Mouse (Mus musculus) neutrophil, adult 65 days (primary cell): ENCODE data around the gene Rhov. TPM values are rescaled to one million over a fixed set of nuclear protein-coding genes. Genes with fewer than 3 reads are reported as not detected.

Source experiments
- total RNA-seq: library from RNA; stranded (reverse); gene quantifications from 2 replicates; pipeline ENCODE4 v1.2.4, GENCODE M21; 2023

Gene Rhov
- 55.2 and 64.4 TPM in 2 replicates for total RNA-seq

GRCm38 (mm10) chr2:119270643-119271331 is at the start of gene Rhov:
Gene Rhov (minus strand): TSS chr2:119271272.

DNA sequence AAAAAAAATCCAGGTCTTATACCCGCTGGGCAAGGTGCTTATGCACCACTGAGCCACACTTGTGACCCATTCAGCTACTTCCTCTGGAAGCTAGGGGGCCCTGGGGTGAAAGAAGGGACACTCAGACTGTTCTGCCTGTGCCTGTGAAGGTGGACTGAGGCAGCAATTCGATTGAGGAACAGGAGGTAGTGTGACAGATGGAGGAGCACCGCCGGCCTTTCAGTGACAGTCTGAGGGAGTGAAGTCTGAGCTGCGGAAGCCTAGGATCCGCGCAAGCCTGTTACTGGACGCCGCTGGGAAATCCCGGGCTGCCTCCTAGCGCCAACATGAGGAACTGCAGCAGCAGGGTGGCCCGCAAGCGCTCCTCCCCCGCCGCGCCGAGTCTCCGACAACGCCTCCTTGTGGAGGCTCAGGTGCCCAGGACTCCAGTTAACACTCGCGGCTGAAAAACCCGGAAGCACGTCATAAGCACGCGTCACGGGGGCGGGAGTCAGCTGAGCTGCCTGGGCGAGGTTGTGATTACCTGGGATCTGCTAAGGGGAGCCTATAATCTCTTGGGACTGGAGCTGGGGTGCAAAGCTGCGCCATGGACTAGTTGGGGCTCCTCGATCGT is 17.3 kb upstream of the Rhov start, which contains the start of gene Vps18:
Vps18 (plus strand) TSS at position 471 of the 613 bp plus-strand sequence.

DNA sequence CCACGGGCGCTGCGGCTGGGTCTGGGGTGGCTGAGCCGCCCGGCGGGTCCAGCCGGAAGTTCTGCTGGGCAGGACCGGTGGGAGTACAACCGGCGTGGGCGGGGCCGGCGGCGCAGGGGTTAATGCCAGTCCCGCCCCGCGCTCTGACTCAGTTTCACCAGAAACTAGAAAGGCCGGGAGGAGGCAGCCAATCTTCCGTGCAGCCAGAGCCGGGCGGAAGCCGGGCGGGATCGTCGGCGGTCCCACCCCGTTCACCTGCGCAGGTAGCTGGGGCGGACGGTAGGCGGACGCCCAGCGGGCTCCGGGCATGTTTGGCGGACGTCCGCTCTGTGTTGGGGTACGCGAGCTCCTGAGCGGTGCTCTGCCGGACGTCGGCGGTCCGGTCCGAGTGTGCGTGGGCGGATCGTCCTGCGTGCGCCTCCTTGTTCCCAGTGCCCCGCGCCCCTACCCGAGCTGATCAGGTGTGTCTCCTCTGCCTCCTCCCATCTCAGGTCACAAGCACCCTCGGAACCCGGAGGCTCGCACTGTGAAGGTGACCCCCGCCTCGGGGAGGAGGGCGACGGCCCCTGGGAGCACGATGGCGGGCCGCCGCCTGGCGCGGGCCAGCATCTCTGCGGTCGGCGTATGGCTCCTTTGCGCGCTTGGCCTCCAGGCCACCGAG is 33.7 kb downstream of the Rhov start, which contains the start of gene Spint1:
Spint1 (plus strand) TSS at position 153 of the 661 bp plus-strand sequence.

GRCm38 (mm10) chr2:119229775-119230704 is 41.0 kb downstream of the Rhov start, which contains the start of gene Ppp1r14d:
Gene Ppp1r14d (minus strand): TSS chr2:119229906.

Other genes starting within 250 kb of the Rhov start
- gene Ccdc32, start 241.9 kb downstream of the Rhov start, total RNA-seq = 6.3 and 6.8 TPM in 2 replicates
- gene Rpusd2, start 236.5 kb downstream of the Rhov start, total RNA-seq = 3.6 and 4.0 TPM in 2 replicates
- 20.4 and 21.8 TPM in 2 replicates for gene Knl1, start 224.2 kb downstream of the Rhov start, total RNA-seq
- gene Rad51, start 158.5 kb downstream of the Rhov start, total RNA-seq = 9.0 and 9.3 TPM in 2 replicates
- 11.5 and 14.7 TPM in 2 replicates for gene Rmdn3, start 114.2 kb downstream of the Rhov start, total RNA-seq
- gene Gchfr, start 103.5 kb downstream of the Rhov start, total RNA-seq = not detected in 2 replicates
- gene Gm14137, start 96.8 kb downstream of the Rhov start, total RNA-seq = not detected in 2 replicates
- 12.7 and 17.5 TPM in 2 replicates for gene Zfyve19, start 62.7 kb downstream of the Rhov start, total RNA-seq
- gene Dnajc17, start 62.5 kb downstream of the Rhov start, total RNA-seq = 10.9 and 14.6 TPM in 2 replicates
- not detected in 2 replicates for gene Ppp1r14d, start 41.4 kb downstream of the Rhov start, total RNA-seq
- not detected in 2 replicates for gene Spint1, start 33.9 kb downstream of the Rhov start, total RNA-seq
- gene Vps18, start 17.5 kb upstream of the Rhov start, total RNA-seq = 57.7 and 82.3 TPM in 2 replicates
- 0.48 and 1.4 TPM in 2 replicates for gene Dll4, start 54.5 kb upstream of the Rhov start, total RNA-seq
- gene Chac1, start 80.0 kb upstream of the Rhov start, total RNA-seq = 6.4 and 7.9 TPM in 2 replicates
- gene Ino80, start 206.4 kb upstream of the Rhov start, total RNA-seq = 15.6 and 20.9 TPM in 2 replicates